Mouse (Mus musculus) thymus, postnatal 10 days (tissue): ENCODE measurements at regions not wholly inside any gene's neighbourhood (a gene's known extent, or its start where the extent isn't known, plus 50 kb on each side); places are given as distances from the start of the nearest gene placed in this dataset.
"Not testable (repeated sequence)": the region's sequence is repeated elsewhere in the genome, so short reads cannot be mapped to it uniquely, and the experiment has no call there.

ENCODE experiments used
- DNase-seq, 2 experiments: peaks; one replicate each; pipeline ENCODE4 v3.0.0; 2021; ENCODE audit warnings: low spot score in 2 of 2

DNA sequence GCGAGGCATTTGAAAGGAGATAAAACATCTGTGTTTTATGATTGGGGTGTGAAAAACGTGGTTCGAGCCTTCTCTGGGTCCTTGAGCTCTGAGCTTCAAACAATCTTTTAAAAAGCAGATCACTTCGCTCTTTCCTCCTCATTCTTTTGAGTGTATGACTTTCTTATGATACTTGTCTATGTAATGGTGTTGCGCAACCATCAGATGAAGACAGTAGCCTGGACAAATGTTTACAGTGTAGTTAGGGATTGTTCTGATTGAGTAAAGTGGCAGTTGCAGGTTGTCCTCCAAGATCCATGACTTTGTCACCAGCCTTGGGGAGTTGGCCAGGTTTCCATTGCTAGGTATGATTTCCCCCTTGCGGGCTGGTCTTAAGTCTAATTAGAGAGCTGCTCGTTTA is 116.1 kb upstream of the Pfn2 start:
- DNase-seq = no peak

DNA sequence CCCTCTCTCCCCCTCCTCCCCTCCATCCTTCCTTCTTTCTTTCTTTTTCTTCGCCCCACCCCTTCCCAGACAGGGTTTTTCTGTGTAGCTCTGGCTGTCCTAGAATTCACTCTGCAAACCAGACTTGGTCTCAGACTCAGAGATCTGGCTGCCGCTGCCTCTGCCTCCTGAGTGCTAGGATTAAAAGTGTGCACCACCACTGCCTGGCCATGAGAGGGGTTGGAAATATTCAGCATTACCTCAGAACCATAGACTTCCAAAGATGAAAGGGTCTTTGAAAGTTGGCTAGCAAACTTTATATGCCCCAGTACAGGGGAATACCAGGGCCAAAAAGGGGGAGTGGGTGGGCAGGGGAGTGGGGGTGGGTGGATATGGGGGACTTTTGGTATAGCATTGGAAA is 122.7 kb upstream of the Pfn2 start:
- DNase-seq = not testable (repeated sequence)

DNA sequence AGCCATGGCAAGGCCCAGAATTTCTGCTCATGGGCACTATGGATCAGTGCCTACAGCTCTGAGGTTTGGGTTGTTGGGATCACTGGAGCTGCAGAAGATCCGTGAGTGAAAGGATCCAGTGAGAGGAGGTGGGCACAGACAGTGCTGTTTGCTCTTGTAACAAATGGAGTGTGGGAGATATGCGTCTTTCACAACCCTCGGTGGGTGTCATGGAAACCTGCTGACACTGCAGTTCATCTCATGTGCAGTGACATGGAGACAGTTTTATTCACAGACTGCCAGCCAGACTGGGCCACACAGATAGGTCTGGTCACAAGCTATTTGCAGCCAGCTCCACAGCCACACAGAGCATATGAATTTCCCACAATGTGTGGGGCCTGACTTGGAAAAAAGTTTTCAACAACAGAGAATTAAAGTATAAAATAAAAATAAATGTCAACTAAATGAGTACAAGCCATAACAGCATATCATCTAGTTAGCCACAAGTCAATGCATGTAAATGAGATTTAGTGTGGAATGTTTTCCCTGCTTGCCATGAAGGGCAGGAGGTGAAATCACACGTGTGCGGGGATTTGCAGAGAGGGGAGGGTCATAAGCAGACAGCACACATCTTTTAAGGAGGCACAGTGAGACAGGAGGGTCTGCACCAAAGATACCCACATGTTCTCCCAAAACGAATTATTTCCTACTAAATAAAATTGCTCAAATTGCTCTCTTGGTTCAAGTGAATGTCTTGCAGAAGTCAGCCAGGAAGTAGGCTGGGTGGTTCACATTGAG is 124.8 kb upstream of the Pfn2 start:
- no peak for DNase-seq

DNA sequence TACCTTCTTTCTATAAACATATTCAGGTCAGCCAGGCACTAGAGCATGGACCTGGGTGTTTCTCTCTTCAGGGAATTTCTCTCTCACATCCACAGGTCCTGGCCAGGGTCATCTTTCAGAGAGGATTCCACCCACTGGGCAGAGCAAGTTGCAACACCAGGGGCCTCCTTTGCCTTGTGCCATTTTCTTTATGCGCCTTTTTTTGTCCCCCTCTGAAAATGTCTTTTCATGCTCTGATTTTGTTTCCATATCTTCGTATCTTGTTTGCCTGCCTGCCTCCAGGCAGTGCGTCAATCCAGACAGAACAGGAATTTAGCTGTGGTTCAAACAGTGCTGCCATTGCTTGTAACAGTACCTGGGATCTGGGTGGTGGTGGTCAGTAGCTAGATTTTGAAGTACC is 125.7 kb upstream of the Pfn2 start:
- no peak for DNase-seq

DNA sequence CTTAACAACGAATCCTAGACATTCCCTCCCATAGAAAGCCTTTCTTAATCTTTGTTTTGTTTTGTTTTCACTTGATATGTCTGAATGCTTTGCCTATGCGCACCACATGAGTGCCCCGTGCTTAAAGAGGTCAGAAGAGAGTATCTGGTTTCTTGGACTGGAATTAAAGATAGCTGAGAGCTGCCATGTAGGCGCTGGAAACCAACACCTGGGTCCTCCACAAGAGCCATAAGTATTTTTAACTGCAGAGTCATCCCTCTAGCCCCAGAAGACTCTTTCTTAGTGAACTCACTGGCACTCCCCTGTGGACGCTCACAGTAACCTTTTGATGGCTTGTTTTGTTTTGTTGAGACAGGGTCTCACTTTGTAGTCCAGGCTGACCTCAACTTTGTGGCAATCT is 127.5 kb upstream of the Pfn2 start:
- no peak for DNase-seq

DNA sequence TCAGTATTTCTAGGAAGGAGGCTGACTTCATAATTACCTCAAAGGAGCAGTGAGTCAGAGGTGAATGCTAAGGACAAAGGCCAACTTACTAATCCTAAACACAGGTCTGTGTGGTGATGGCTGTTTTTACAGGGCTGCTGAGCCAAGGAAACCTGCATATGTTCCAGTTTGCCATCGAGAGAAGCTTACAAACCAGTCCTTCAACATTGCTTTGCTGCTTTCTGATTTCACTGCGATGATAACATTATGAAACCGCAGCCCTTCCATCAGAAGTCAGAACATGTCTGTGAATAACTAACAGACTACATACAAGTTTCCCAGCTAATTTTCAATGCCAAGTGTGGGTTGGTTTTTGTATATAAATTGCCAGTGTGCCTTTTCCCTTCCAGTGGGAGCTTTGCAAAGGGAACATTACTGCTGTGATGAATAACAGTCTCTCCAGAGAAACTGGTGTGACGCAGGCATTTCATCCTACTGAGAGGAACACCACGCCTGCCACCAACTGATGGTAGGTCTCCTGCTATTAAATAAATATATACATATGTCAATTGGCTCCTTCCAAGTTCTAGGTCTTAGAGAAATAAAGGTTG is 128.9 kb upstream of the Pfn2 start:
- DNase-seq = no peak

DNA sequence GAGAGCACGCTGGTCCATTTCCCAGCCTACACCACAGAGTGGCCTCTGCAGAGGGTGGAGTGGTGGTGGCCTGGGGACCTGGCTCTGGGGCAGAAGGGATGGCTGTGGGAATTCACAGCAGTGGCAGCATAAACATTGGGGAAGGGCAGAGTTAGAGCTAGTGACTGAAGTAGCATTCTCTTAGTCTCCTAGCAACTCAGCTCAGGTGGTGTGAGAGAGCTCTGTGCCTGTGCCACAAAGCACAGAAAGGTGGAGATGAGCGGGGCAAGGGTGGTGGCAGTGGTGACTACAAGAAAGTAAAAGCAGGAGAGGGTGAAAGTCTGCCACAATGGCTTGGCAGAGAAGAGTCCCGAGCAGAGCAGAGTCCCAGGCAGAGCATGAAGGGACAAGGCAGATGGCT is 140.3 kb upstream of the Pfn2 start:
- DNase-seq = no peak

DNA sequence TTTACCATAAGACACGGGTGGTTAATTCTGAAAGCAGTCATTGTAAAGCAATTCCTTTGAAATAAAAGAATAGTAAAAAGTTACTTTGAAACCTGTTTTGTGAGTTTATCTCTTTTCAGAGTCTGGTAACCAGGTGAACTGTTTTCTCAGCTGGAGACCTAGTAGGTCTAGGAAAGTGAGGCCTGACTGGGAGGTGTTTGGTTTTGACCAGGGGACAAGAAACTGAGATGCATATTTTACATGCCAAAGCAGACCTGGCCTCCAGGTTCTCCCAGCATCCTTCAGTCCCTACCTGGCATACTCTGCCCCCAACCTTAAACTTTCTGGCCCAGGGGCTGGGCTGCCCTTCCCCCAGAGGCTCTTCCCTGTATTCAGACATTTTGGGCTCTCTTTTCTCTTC is 142.9 kb upstream of the Pfn2 start:
- no peak for DNase-seq

DNA sequence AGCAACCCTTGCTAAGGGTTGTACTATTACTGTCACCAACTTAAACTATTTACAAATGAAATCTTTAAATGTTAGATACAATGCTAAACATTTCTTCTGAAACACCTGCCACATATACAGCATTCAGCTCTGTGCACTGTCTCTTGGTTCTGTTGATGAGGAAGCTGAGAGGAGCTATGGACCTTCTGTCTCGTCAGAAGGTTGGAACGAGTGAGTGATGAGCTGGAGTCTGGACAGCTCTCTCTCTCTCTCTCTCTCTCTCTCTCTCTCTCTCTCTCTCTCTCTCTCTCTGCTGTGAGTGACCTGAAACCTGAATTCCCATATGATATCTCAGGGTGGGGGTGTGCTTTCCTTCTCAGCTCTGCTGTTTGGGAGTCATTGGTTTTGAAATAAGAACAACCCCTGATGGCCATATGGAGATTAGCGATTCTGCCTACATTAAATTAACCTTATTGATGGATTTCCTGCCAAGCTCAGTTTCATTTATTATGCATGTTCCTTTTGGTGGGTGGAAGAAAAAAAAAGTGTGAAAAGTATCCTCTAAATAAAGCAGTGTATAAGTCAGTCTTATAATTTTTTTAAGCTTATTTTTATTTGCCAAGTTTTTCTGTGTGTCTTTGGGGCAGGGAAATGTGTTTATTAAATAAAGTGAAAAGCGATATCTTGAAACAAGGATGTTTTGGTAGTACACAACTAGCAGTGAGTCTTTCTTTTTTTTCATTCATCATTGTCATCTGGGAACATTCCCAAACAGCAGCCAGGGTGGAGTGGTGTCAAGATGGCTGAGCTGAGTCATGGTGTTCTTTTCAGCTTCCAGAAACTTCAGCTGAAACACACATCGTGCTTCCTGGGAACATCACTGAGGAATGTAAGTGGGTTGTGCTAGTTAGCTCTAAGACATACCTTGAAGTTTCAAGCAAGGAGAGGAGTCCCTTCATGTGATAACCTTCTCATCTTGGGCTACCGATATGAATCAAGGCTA is 150.5 kb upstream of the Pfn2 start:
- no peak for DNase-seq

DNA sequence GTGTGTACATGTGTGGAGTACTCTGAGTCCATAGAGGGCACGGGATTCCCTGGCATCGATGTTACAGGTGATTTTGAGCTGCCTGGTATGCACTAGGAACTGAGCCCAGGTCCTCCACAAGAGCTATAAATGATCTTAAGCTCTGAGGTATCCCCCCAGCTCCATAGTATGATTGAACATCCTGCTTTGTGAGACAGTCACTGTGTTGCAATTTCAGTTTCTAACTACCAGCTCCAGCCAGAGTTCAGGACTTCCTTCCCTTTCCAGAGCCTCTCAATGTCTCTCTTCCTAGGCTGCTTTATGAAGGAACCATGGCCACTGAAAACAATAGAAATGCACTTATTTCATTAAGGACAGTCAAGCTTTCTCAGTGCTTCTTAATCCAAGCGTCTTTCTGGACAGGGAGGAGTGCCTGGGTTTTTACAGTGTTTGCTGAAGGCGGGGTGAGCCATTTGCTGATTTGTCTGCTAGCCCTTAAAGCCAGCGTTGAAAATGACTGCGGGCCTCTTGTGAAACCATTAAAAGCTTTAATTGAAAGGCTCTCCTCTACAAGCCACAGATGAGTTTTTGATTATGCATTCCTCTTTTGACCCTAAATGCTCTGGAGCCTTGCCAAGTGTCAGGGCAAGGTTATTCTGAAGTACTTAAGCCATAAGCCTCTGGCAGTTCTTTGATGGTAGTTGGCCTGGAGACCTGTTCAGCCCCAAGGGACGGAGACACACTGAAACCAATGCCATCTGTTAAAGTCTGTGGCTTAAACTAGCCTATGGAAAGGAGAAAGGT is 155.1 kb upstream of the Pfn2 start:
- DNase-seq = no peak

DNA sequence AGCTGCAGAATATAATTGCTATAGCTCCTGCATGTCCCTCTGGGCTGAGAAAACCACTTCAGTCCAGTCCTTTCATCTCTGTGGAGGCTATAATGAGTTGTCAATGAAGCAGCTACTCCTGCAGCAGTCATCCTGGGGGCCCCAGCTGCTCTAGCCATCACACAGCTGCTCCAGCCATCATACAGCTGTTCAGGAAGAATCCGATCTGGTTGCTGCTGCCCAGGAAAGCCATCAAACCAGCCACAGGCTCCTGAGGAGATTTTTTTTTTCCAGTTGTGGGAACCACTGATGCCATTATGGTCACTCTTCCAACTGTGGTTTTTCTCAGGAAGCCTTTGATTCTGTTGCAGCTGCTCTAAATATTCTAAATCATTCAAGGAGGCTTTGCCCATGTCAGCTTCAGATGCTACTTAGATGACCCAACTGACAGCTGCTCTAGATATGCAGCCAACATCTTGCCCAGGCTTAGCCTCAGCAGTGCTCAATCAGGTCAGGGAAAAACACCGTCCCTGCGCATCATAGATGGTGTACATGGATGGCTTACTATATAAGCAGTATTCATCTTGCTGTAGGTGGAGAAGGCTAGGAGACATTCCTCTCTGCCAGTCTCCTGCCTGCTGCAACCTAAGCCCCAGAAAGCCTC is 177.0 kb upstream of the Pfn2 start:
- no peak for DNase-seq

DNA sequence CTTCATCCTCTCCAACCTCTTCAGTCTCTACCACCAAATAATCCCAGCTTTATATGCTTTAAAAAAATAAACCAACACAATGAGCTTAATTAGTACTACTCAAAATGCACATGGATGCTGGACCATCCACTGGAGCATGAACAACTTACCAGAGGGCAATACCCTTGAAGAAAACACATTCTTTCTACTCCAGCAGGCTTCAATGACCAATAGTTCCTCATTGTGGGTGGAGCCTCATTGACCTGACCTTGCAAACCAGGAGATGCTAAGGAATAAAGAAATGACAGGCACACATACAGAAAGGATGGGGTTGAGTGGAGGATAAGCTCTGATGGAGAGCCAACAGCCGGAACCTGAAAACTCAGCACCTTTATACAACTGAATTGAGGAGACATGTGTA is 201.7 kb upstream of the Pfn2 start:
- DNase-seq = no peak

DNA sequence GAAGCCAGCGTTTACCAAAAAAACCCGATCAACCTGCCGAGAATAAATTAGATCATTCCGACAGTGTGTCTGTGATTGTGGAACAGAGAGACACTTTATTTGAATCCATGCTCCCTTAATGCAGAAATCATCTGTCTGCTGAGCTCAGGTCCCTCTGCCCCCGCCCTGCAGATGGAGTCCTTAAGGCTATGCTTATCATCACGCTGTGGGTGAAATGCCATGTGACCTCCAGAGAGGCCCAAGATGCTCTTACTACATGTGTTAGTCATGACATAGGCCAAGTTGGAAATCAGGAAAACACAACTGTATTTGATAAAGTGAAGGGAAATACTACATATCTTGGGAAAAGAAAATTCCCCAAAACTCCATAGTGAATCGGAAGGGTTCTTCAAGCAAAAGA is 206.8 kb upstream of the Pfn2 start:
- DNase-seq = no peak

DNA sequence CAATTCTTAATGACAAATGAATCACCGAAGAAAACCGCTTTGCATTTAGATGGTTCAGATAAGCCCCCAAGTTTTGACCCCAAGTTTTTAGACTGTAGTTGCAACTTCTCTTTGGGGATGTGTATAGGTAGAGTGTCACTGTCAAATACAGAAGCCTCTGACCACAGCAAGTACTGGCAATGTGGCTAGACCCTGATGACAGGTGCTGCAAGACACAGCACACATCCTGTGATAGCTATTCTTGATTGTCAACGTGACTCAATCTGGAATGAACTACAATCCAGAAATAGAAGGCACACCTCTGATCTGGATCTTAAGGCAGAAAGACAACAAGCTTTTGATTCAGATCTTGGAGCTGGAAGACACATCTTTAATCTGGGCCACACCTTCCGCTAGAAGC is 207.3 kb upstream of the Pfn2 start:
- DNase-seq = no peak

DNA sequence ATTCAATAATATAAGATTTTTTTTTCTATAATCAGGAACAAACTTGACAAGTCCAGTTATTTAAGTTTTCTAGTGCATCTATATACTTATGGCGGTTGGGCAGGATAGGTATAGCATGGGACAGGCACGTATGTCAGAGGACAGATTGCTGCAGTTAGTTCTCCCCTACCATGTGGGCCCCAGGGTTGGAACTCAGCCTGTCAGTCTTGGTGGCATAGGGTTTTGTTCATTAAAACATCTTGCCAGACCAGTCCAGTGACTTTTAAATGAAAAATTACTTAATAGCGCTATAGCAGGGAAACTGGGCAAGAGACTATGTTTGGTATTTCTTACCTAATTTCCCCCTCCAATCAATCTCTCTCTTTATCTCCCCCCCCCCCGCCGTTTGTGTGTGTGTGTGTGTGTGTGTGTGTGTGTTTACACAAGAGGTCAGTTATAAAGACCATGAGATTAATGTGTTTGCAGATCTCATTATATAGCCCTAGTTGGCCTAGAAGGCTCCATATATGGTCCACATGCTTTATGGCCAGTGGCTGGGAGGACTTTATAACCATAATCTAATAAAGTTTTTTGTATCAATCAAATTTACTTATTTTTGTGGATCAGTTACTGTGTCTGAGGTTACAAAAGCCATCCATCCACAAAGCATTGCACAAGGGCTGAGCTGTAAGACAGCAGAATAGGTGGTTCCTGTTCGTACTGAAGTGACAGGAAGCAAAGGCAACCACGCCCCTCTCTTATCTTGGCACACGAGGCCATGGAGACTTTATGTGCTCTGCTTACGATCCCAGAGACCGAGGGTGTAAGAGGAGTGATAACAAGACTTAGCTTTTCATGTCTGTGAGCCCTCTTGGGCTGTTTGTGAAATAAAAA is 208.5 kb upstream of the Pfn2 start:
- DNase-seq = no peak

DNA sequence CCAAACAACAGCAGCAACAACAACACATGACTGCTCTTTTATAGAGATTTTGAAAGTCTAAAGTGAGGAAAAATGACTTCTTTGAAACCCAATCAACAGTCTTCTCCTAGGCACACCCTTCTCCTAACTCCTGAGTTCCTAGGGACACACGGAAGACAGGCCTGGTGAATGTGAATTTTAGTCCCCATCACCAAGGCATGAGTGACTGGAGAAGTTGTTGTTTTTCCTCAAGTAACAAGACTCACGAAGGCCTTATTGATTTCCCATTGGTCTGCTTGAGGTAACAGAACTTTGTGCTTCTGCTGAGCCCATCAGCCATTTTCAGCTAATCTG is 209.2 kb upstream of the Pfn2 start:
- no peak for DNase-seq

DNA sequence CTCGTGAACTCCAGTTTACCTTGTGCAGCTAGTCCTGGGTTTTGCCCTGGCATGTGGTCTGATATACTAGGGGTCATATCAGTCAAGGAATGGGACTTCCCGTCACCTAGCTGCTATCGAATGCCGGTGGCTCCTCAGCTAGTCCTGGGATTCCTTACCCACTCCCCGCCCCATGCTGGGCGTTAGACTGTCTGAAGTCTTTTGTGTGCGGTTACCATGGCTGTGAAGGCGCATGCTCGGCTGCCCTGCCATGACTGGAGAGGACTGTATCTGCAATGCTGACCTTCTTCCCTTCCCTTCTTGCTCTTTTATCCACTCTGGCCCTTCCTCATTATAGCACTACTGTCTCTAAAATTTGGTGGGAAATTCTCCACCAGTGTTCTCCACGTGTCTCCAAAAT is 210.3 kb upstream of the Pfn2 start:
- DNase-seq = no peak

DNA sequence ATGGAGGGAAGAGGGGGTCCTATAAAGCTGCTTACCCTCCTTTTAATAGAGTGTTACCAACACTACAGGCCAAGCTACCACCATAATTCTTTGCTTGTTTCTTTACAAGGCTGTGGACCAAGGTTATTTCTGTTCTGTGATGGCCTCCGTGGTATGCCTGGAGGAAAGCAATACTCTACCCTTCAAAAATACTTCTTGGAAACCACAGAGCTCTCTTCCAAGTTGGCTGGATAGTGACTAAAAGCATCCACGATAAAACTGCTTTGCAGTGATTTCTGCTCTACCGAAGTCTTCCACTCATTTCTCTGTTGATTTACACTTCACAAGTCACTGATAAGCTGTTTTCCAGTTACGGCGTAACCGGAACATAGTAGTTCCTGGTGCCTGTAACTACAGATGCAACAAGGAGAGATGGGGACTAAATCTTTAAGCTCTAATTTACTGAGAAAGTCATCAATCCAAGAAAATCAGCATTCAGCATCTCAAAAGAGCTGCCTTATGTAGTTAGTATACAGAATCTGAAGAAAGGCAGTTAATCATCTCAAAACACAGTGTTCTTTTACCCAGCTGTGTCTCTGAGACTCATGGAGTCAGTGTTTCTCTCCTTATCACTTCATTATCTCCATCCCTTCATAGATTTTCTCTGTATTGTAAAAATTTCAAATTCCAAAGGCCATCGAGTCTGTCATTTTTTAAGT is 216.1 kb upstream of the Pfn2 start:
- no peak for DNase-seq

DNA sequence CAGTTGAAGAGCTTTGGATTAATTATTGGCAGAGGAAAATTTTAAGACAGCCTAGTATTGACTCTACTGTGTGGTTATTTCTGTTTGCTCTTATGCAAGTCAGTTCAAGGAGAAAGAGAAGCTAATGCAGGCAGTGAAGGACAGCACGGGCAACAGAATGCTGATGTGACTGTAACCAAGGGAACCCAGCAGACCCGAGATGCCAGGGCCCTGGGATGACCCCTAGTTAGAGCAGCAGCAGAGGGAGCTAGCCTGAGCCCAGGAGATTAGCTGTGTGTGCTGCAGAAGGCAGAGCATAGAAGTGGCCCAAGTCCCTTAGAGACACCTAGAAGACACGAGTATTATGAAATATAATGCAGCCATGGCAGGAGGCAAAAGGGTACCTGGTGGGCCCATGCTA is 223.7 kb upstream of the Pfn2 start:
- DNase-seq = no peak
